Mouse (Mus musculus) stomach, embryonic 16.5 days (tissue): ENCODE measurements around the gene Pgghg. TPM values are rescaled to one million over a fixed set of nuclear protein-coding genes. Genes with fewer than 3 reads are reported as not detected.
A peak's percentile ranks its signal among the peaks of the same experiment; 100 is the strongest.

Source experiments
- ATAC-seq: fragments of 200-750 bp; cut with Nextera tagmentation; 2 replicates; pipeline ENCODE4 v1.8.0; 2017; ENCODE audit warnings: moderate number of reproducible peaks, moderate TSS enrichment; ENCODE audit not compliant: insufficient read depth, low FRiP score
- H3K27ac ChIP-seq: fragments of 300-500 bp; sonication (generic); 2 replicates; pipeline ENCODE4 v1.5.1; 2014; ENCODE audit warnings: low read length
- H3K27me3 ChIP-seq: fragments of 300-500 bp; sonication (generic); 2 replicates; pipeline ENCODE4 v1.6.1; 2014; ENCODE audit warnings: low read length, control low read depth, mixed read lengths; ENCODE audit not compliant: control insufficient read depth, insufficient read depth
- H3K36me3 ChIP-seq: fragments of 300-500 bp; sonication (generic); 2 replicates; pipeline ENCODE4 v1.6.1; 2014; ENCODE audit warnings: low read length; ENCODE audit not compliant: control insufficient read depth, insufficient read depth
- H3K4me1 ChIP-seq: fragments of 300-500 bp; sonication (generic); 2 replicates; pipeline ENCODE4 v1.6.1; 2014; ENCODE audit warnings: low read length, control low read depth, mixed read lengths; ENCODE audit not compliant: control insufficient read depth, insufficient read depth
- H3K4me2 ChIP-seq: fragments of 300-500 bp; sonication (generic); 2 replicates; pipeline ENCODE4 v1.6.1; 2014; ENCODE audit warnings: low read depth, low read length, mixed read lengths
- H3K4me3 ChIP-seq: fragments of 300-500 bp; sonication (generic); replicated peaks from 2 replicates; pipeline ENCODE4 v1.5.1; 2014; ENCODE audit warnings: mild to moderate bottlenecking, low read length
- H3K9ac ChIP-seq: fragments of 300-500 bp; sonication (generic); 2 replicates; pipeline ENCODE4 v1.6.1; 2014; ENCODE audit warnings: low read length
- H3K9me3 ChIP-seq: fragments of 300-500 bp; sonication (generic); replicated peaks from 2 replicates; pipeline ENCODE4 v1.6.1; 2016; ENCODE audit warnings: low read length, control low read depth; ENCODE audit not compliant: control insufficient read depth
- WGBS: fragments of 180-500 bp; shearing (Covaris S2); extraction: QIAGEN DNeasy Blood & Tissue Kit; methylation state at CpG from one replicate; pipeline ENCODE4 v1.1.7; 2014; 5-methylcytosine and 5-hydroxymethylcytosine counted together
- polyA plus RNA-seq: library from polyadenylated mRNA; unstranded; fragments of >200 nt; fragmentation: Nextera tagmentation; extraction: Ambion mirVana; gene quantifications from 2 replicates; pipeline ENCODE4 v1.2.1, GENCODE M21; 2015

Gene Pgghg
- polyA plus RNA-seq, 1 experiment from 2014 or later = 25.6 TPM

- ATAC-seq = no peak
- no peaks in the 10 kb centered on the region for H3K9me3 ChIP-seq
- H3K4me1 ChIP-seq = peaks cover 26% of the 10 kb centered on the region
- WGBS = 29% methylated on average over 9 of the region's 9 CpGs
- H3K9ac ChIP-seq = peak overlapping the region; percentile 86
- peak overlapping the region; percentile 65 for H3K4me2 ChIP-seq
- H3K36me3 ChIP-seq = 0 out of 2 replicates have a peak, but pooled peaks cover 4% of the 10 kb centered on the region
- no peaks in the 10 kb centered on the region for H3K27me3 ChIP-seq
- H3K27ac ChIP-seq = peak overlapping the region; percentile 97
- H3K4me3 ChIP-seq = peak overlapping the region; percentile 58
These were observed 1.1 kb downstream of the Pgghg start for GRCm38 (mm10) chr7:140942341-140942740.

DNA sequence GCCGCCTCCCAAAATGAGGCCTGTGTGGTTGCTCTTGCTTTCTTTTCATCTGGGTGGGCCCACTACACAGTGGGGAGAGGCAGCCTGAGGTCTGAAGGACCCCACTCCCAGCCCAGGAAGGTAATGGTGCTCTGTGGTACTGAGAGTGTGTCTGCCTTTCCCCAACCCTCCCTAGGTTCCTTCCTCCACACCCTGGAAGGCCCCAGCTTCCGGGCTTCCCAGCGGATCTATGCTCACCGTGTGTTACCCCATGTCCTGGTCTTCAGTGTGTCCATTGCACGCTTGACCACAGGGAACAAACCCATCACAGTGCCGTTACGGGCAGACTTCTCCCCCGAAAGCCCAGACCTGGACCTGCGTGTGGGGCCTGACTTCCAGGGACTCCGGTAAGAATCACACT is 1.6 kb downstream of the Pgghg start:
- H3K9ac ChIP-seq = peak overlapping the region; percentile 86

GRCm38 (mm10) chr7:140943356-140943755 is 2.2 kb downstream of the Pgghg start:
- Histone ChIP-seq H3K9ac (peak overlapping the region; percentile 86), H3K4me2 (no peak overlapping the region), H3K4me1 (peaks cover 26% of the 10 kb centered on the region), H3K27me3 (no peaks in the 10 kb centered on the region), H3K36me3 (0 out of 2 replicates have a peak, but pooled peaks cover 4% of the 10 kb centered on the region), H3K9me3 (no peaks in the 10 kb centered on the region), H3K27ac (peak overlapping the region; percentile 97; the same call in 1 of the 2 replicates), H3K4me3 (no peak overlapping the region)
- no peak for ATAC-seq
- 71% methylated on average over 4 of the region's 4 CpGs for WGBS

More for the DNA sequence above, 1.6 kb downstream of the Pgghg start:
- WGBS = 80% methylated on average over 10 of the region's 10 CpGs
- H3K36me3 ChIP-seq = 0 out of 2 replicates have a peak, but pooled peaks cover 4% of the 10 kb centered on the region
- no peak for ATAC-seq
- H3K9me3 ChIP-seq = no peaks in the 10 kb centered on the region
- peak overlapping the region; percentile 97 for H3K27ac ChIP-seq
- no peak overlapping the region for H3K4me3 ChIP-seq
- no peaks in the 10 kb centered on the region for H3K27me3 ChIP-seq
- peak overlapping the region; percentile 65 for H3K4me2 ChIP-seq
- H3K4me1 ChIP-seq = peaks cover 26% of the 10 kb centered on the region

- Histone ChIP-seq H3K27ac (no peak overlapping the region), H3K4me3 (no peak overlapping the region), H3K4me1 (peaks cover 24% of the 10 kb centered on the region), H3K36me3 (0 out of 2 replicates have a peak, but pooled peaks cover 10% of the 10 kb centered on the region), H3K27me3 (no peaks in the 10 kb centered on the region), H3K9me3 (no peaks in the 10 kb centered on the region), H3K9ac (no peak overlapping the region; the same call in 1 of the 2 replicates), H3K4me2 (no peak overlapping the region)
- ATAC-seq = no peak
- 88% methylated on average over 7 of the region's 7 CpGs for WGBS
These were observed 3.0 kb downstream of the Pgghg start for GRCm38 (mm10) chr7:140944236-140944635.

GRCm38 (mm10) chr7:140945247-140945646 is 4.1 kb downstream of the Pgghg start:
- H3K27ac ChIP-seq = no peak overlapping the region
- H3K4me1 ChIP-seq = peaks cover 19% of the 10 kb centered on the region
- ATAC-seq = no peak
- no peaks in the 10 kb centered on the region for H3K27me3 ChIP-seq
- H3K4me3 ChIP-seq = no peak overlapping the region
- no peak overlapping the region for H3K4me2 ChIP-seq
- no peak overlapping the region for H3K9ac ChIP-seq
- H3K9me3 ChIP-seq = no peaks in the 10 kb centered on the region
- WGBS = 90% methylated on average over 5 of the region's 5 CpGs
- 0 out of 2 replicates have a peak, but pooled peaks cover 10% of the 10 kb centered on the region for H3K36me3 ChIP-seq

GRCm38 (mm10) chr7:140946311-140946710 is 5.1 kb downstream of the Pgghg start:
- ATAC-seq = no peak
- WGBS = 87% methylated on average over 10 of the region's 10 CpGs
- 0 out of 2 replicates have a peak, but pooled peaks cover 10% of the 10 kb centered on the region for H3K36me3 ChIP-seq
- H3K4me1 ChIP-seq = peaks cover 29% of the 10 kb centered on the region
- H3K9me3 ChIP-seq = no peaks in the 10 kb centered on the region
- H3K27ac ChIP-seq = no peak overlapping the region
- no peak overlapping the region for H3K4me3 ChIP-seq
- no peaks in the 10 kb centered on the region for H3K27me3 ChIP-seq
- no peak overlapping the region for H3K4me2 ChIP-seq
- H3K9ac ChIP-seq = no peak overlapping the region

- WGBS = 48% methylated on average over 7 of the region's 7 CpGs
- no peak overlapping the region for H3K9ac ChIP-seq
- no peak for ATAC-seq
- H3K4me2 ChIP-seq = no peak overlapping the region
- H3K36me3 ChIP-seq = 0 out of 2 replicates have a peak, but pooled peaks cover 10% of the 10 kb centered on the region
- H3K27ac ChIP-seq = peak overlapping the region; percentile 50
- peaks cover 36% of the 10 kb centered on the region for H3K4me1 ChIP-seq
- no peak overlapping the region for H3K4me3 ChIP-seq
- no peaks in the 10 kb centered on the region for H3K9me3 ChIP-seq
- no peaks in the 10 kb centered on the region for H3K27me3 ChIP-seq
These were observed 5.8 kb downstream of the Pgghg start for GRCm38 (mm10) chr7:140946980-140947379.

GRCm38 (mm10) chr7:140948161-140948560 is 7.0 kb downstream of the Pgghg start:
- H3K4me2 ChIP-seq = no peak overlapping the region
- peaks cover 10% of the 10 kb centered on the region; the same call in 1 of the 2 replicates for H3K36me3 ChIP-seq
- no peaks in the 10 kb centered on the region for H3K27me3 ChIP-seq
- H3K27ac ChIP-seq = no peak overlapping the region
- no peaks in the 10 kb centered on the region for H3K9me3 ChIP-seq
- WGBS = 74% methylated on average over 8 of the region's 8 CpGs
- peaks cover 37% of the 10 kb centered on the region for H3K4me1 ChIP-seq
- no peak for ATAC-seq
- H3K9ac ChIP-seq = no peak overlapping the region
- H3K4me3 ChIP-seq = no peak overlapping the region

GRCm38 (mm10) chr7:140949255-140949654 is 8.1 kb downstream of the Pgghg start:
- peaks cover 10% of the 10 kb centered on the region; the same call in 1 of the 2 replicates for H3K36me3 ChIP-seq

More at GRCm38 (mm10) chr7:140949255-140949654, 8.1 kb downstream of the Pgghg start:
- H3K4me3 ChIP-seq = no peak overlapping the region
- no peak for ATAC-seq
- peaks cover 42% of the 10 kb centered on the region for H3K4me1 ChIP-seq
- H3K27me3 ChIP-seq = no peaks in the 10 kb centered on the region
- H3K9ac ChIP-seq = no peak overlapping the region
- WGBS = 84% methylated on average over 6 of the region's 6 CpGs
- no peak overlapping the region for H3K27ac ChIP-seq
- no peaks in the 10 kb centered on the region for H3K9me3 ChIP-seq
- H3K4me2 ChIP-seq = no peak overlapping the region
